Mouse (Mus musculus): ENCODE measurements around the gene Ttc28. TPM values are rescaled to one million over a fixed set of nuclear protein-coding genes. Genes with fewer than 3 reads are reported as not detected.

Ttc28 gene
- polyA plus RNA-seq, 1 experiment from 2014 or later, result 2.3 TPM

DNA sequence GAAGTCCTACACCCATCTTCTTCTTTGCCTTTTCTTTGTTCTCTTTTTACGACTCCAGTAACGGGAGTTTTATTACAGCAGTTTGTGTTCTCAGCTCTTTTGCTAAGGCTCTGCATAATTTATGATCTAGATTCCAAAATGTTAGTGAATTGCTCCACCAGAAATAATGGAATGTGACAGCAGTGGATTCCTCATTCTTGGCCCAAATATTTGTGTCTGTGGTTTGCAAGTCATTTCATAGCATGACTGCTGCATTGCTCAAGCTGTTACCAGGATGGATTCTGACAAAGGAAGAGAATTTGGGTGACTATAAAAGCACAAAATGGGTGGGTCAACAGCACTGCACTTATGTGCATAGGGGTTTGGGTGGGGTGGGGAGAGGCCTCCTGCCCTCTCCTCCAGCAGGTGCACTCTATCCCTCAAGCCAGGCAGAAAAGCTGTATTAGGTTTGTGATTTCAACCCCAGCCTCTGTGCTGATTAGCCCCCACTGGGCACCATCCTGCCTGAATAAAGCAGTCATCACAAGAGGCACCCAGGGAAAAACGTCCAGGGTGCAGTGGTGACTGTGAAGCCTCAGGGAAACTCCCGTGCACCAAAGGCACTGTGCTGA is 325.5 kb downstream of the Ttc28 start:
- no peak for DNase-seq (ENCODE audit: low spot score)

DNA sequence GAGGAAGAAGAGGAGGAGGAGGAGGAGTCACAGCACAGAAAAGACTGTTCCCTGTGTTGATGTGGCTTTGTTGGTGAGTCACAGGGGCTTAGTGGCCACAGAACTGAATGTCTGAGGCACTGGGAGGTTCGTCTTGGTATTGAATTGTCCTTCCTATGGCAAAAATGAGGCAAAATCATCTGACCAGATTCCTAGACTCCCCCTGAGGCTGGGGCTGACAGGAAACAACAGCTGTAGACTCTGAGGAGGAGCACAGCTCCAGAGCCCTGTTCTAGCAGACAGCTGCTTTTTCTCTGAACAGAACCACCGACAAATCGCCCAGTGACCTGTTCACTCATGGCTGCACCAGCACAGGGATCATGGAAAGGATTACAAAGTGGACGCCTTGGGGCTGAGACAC is 326.2 kb downstream of the Ttc28 start:
- no peak for DNase-seq (ENCODE audit: low spot score)

DNA sequence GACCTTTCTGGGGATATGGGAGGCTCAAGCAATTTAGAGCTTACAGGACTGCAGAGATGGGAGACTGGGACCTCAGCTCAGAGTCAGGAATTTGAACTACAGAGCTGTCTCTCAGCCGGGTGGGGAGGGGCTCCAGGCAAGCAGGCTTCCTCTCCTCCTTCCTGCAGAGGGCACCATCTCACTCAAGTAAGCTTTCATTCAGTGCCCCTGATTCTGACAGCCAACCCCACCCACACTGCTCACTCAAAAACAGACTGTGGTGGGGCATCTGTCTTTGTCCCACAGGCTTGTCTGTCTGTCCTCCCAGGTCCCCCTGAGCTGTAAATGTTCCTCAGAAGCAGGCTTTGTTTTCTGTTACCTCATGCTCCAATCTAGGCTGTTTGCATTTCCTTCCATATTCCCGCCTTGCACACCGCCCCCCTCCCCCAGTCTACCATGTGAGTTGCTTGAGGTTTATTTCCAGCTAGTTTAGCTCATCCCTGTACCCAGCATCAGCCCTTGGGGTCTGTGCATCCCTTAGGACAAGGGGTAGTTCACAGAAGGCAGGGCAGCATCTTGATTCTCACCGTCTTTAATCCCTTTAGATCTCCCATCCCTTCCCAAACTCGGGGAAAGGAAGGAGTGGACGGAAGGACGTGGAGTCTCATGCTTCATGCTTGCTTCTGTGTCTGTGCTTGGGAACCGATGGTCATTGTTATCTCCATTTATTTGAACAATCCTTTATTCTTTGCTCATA is 328.5 kb downstream of the Ttc28 start:
- peak; percentile 68 for DNase-seq (ENCODE audit: low spot score)

DNA sequence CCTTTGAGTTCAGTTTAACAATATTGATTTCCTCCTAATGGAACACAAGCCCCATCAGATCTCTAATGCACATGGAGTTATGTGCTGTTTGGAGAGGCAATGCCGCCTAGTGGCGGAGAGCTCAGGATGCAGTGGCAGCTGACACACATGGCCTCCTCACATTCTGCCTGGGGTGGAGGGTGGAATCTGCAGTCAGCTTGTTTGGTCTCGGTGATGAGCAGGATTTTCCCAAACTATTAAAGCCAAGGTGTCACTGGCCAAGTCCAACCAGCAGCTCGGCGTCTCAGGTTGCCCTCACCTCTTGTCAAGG is 329.0 kb downstream of the Ttc28 start:
- DNase-seq (ENCODE audit: low spot score), result peak; percentile 58

DNA sequence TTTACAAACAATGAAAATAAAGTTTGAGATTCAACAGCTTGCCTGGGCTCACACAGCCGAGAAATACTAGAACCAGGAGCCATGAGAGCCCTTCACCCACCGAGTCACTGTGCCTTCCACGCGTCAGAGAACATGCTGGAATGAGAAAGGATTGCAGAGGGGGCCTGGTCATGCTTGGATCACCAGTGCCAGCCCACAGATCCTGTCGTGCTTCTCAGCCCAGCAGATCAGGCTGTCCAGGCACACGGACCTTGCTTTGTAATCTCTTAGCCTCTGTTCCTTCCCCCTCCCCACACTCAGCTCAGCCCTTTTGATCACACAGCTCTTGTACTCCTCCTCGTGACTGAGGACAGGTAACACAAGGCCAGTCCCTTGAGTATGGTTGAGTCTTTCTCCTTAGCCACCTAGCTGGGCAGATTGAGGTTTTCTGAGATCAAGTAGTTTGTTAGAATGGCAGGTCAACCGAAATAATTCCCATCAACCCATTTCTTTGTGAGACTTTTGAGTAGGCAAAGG is 334.4 kb downstream of the Ttc28 start:
- no peak for DNase-seq (ENCODE audit: low spot score)

DNA sequence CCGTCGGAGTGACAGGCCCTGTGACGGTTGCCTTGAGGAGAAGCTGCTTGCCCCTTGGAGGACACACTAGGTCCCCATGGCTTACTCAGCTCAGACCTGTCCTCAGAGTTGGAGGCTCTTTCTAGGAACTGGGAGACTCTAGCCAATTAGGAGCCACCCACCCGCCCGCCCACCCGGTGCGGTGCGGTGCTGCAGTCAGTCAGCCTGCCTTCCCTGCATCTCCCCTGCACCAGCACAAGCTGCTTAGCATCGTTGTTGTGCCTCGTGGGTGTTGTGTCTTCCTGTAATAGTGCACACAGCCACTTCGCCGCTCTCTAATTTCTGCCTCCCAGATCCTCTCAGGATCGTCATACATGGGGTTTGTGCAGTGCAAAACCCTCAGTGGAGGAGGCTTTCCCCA is 335.3 kb downstream of the Ttc28 start:
- DNase-seq (ENCODE audit: low spot score), result no peak

DNA sequence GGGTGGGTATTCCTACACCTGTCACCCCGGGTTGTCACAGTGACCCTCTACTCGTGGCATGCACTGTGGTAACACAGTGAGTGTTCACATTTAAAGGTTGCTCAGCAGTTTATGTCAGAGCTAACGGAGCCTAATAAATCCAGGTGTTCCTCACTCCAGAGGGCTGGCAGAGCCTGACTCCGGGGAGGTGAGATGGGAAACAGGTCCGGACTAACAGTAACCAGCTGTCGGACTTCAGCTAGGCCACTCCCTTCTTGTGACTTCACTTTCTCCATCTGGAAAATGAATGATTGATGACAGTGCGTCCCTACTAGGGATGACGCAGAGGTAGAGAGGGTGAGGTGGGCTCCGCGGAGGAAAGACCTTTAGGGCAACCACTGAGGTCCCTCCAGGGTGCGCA is 336.1 kb downstream of the Ttc28 start:
- no peak for DNase-seq (ENCODE audit: low spot score)

DNA sequence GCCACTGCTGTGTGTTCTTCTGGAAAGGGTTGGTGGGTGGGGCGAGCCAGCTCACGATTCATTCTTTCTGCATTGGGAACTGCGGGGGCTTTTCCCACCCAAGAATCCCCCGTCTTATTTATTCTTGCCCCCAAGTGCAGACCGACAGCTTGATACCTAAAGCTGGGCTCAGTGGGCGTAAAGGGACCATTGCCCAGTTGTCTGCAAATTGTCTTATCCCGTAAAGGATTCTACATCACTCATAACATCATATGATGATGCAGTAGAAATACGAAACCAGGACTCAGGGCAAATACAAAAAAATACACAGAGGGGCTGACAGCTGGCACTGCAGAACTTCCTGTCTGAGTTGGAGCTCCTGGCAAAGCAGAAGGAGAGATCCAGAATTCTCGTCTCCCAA is 336.6 kb downstream of the Ttc28 start:
- no peak for DNase-seq (ENCODE audit: low spot score)

DNA sequence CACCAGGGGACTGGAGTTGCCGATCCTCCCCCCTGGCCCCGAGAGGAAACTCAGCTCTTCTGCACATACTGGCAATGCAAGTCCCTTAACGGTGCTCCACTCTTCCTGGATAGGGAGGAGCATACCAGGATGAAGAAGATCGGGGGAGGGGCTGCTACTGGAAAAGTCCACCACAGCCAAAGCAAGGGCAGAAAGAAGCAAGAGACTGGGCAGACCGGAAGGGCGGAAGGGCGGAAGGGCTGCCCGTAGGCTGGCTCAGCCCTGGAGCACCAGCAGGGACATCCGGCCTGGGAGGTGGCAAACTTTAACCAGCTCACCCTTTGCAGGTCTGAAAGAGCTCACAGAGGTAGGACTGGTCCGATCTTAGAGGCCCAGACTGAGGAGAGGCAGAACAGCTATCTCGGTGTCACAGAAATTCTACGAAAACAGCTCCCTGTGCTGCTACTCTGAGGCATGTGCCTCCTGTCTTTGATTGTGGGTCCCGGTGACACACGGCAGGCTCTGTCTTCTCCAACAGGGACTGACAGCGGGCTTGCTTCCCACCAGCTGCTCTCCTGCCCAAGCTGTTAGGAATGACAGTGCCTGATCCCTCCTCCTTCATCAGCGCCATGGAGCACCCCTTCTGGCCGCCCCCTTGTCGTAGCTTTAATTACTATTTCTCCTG is 338.0 kb downstream of the Ttc28 start:
- DNase-seq (ENCODE audit: low spot score), result no peak

DNA sequence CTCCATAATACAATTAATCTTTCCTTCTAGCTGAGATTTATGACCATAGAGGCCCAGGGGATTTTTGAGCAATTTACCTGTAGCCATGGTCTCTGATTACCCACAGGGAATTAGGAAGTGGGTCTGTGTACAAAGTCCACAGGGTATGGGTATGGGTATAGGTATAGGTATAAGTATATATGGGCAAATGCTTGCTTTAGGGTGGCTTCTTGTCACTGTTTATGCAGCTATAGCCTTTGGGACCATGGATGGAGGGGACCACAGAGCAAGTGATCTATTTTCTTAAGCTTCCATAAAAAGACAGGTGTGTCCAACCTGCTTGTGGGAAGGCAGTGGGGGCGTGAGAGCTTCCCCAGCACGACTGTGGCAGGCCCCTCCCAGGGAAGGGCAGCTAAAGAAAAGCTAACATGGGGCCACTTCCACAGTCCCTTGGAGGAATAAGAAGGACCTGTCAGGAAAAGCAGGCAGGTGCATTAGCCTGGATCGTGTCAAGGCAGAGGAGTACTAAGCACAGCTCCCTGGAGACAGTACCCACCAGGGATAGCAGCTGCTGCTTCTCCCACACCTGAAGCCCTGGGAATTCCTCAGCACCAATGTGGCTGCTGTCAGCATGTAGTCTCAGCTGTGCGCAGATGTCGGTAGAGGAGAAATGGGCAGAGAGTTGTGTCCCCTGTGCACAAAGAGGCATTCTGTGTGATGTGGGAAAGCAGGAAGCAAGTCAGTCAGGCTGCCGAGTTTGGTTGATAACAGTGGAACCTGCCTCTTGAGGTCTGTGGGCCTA is 338.7 kb downstream of the Ttc28 start:
- peak; percentile 45 for DNase-seq (ENCODE audit: low spot score)

DNA sequence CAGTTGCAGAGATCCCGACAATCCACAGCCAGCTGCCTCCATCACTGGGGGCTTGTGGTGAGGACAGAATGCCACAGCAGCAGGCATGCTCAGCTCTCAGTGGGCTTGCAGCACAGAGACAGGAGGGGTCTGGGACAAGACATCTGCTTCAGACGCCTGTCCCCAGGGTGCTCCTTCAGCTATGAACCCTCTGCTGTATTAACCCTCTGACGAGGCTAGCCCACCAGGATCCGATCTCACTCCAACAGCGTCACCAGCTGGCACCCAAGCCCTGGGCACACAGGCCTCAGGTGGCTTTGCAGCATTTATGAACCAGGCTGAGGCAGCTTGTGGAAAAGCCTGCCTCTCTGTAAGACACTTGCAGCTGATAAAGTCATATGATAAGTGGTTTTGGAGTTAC is 339.4 kb downstream of the Ttc28 start:
- no peak for DNase-seq (ENCODE audit: low spot score)

DNA sequence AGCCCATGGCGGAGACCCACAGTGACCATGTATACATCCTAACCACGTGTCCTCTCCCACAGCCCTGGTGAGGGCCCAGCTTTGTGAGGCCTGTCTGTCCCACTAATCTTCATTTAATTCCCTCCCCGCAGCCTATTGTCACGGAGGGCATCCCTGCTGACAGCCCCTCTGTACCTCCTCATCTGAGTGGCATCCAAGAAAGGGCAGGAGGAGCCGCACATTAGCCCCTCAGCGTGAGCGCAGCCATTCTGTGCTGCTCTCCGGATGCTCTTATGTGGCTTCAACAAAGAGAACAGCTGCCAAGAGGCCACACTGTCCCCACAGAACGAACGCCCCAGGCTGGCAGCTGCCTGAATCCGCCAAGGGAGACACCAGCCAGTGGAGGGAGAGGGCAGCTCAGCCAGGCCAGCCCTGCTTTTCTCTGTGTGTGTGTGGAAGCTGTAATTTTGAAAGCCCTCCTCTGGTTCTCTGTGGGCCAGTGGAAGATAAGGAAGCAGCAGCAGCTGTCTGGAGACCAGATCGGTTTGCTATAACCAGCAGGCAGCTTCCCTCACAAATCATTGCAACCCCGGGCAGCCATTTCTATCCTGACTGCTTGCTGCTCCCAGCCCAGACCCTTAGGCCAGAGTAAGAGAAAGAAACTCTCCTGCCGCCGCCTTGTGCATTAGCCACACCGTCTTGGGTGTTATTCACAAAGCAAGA is 341.2 kb downstream of the Ttc28 start:
- peak; percentile 77 for DNase-seq (ENCODE audit: low spot score)

DNA sequence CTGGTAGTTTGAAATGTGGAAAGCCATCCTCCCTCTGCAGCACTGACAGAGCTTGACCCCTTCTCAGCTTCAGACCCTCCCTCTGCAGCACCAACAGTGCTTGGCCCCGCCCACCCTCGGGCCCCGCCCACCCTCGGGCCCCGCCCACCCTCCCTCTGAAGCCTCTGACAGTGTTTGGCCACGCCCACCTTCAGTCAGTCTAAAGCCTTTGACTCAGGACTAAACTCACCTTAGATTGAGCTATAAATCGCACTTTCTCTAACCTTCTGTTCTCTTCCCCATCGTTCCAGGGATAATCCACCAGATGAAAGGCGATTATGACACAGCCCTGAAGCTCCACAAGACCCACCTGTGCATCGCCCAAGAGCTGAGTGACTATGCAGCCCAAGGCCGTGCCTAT is 343.2 kb downstream of the Ttc28 start:
- no peak for DNase-seq (ENCODE audit: low spot score)

DNA sequence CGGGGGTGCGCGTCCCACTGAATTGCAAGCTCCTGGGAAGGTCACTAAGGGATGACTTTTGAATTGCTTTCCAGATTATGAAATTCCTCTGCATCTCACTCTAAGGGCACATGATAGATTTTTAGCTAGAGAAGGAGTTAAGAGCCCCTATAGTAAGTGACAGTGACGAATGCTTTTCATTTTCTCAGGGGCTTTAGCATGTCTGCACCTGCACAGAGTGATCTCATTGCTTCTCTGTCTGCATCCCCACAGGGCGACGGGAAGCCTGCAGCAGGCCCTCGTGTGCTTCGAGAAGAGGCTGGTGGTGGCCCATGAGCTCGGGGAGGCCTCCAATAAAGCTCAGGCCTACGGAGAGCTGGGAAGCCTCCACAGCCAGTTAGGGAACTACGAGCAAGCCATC is 345.7 kb downstream of the Ttc28 start:
- no peak for DNase-seq (ENCODE audit: low spot score)

DNA sequence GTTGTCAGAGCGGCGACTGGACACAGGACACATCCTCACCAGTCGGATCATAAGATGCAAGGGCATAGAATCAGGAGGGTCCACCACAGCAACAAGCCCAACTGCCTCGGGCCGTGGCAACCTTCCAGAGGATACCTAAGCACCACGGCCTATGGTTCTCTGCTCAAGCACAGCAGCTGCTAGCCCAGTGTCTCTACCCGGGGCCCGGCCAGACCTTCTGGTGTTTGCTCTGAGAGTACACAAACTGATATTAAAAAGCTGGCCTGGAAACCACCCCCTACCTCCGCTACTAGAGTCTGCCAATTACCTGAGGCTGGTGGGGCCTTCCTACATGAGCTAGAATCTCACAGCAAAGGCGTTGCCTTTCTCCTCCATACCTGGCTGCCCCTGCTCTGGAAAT is 346.9 kb downstream of the Ttc28 start:
- no peak for DNase-seq (ENCODE audit: low spot score)

DNA sequence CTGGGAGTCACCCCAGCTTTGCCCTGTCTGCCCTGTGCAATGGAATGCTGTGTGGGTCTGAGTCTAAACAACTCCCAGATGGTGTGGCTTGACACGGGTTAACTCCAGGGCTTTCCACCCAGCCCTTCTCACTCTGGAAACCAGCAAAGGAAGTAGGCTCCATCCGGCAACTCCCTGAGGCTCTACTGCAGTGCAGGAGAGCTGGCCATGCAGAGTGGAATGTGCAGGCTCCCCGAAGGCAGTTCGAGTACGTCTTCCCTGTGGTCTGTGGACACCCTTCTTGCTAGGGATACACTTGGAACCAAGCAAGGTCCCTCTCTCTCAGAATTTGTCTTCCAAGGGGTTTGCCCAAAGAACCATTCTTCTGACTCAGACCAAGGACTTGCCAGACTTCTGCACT is 348.2 kb downstream of the Ttc28 start:
- DNase-seq (ENCODE audit: low spot score), result no peak

DNA sequence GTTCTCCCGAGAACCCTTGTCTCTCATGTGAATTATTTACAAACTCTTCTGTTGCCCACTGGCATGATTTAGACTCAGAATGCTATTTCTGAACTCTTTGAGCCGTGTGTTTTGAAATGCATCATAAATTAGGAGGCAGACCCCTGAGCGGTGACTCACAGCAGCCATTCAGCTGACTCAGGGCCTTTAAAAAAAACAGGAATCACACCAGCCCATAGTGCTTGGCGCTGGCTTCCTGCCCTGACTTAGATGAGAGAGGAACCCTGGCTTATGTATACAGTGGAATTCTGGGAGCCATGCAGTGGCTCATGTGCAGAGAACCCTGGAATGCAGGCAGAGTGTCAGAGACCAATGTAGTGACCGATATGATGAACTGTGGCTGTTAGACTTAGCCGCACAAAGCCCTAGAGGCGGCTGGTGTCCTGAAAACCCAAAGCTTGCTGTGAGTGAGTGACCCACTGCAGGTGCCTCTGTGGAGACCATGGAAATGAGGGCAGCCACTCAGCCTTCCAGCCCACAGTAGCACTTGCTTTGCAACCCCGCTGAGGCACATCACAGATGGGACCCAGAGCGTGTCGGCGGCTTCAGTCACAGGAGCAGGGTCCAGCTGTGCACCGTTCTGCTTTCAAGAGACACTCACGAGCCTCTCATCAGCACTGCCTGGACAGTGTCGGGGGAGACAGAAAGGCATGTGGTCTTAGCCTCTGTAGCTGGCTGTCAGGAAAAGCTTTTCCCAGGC is 348.9 kb downstream of the Ttc28 start:
- no peak for DNase-seq (ENCODE audit: low spot score)

DNA sequence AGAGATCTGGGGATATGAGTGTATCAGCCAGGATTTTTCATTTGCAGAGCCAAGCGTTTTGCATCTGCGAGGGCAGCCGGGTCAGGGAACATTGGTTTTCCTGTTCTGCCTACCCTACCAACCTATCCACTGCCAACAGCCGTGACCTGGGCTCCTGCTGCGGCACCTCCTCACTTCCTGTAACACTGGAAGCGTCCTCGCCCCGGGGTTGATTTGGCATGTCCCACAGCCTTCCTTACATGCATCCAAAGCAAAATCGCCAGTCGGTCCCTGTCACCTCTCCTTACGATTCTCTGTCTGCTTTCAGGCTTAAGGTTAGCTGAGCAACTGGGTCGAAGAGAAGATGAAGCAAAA is 349.4 kb downstream of the Ttc28 start:
- DNase-seq (ENCODE audit: low spot score), result no peak

DNA sequence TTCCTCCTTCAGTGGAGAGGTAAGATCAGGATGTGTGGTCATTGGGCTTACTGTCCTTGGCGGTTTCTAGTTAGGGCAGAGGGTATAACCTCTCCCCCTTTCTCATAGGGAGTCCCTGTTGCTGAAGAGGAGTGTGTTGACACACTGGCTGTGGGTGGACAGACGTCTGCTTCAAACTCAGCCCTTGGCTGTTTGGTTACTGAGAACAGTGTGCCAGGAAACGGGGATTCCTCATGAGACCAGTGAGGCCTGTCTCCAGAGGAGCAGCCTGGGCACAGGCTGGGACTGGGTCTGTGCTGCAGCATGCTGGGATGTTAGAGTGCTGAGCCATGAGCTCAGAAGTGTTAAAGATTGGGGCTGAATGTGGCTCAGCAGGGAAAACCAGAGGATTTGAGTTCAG is 350.1 kb downstream of the Ttc28 start:
- no peak for DNase-seq (ENCODE audit: low spot score)

DNA sequence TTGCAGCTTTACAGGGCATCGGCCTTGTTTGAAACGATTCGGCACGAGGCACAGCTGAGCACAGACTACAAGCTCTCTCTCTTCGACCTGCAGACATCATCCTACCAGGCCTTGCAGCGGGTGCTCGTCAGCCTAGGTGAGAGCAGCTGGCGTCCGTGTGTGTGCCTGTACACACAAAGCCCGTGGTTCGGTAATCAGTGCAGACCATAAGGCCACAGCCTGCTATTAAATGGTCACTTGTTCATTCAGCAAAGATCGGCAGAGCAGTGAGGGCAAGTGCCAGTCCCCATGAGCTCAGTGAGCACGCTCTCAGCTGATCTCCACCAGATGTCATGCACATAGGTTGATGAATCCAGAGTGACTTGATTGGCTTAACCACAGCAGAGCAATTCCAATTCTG is 351.4 kb downstream of the Ttc28 start:
- no peak for DNase-seq (ENCODE audit: low spot score)

DNA sequence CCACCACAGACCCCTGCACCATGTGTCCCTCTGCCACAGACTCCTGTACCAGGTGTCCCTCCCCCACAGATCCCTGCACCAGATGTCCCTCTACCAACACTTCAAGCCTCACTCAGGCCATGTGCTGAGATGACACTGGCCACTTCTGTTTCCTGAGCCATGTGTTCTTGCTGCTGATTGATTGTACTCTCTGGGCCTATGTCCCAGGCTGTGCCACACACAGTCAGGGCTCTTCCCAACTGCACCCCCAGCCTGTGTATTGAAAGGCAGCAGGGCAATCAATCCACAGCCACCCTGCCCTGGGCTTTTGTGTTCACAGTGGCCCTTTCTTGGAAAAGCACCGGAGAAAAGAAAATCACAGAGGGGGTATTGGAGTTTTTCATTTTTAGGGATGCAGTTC is 352.2 kb downstream of the Ttc28 start:
- DNase-seq (ENCODE audit: low spot score), result no peak
